Mouse (Mus musculus) right cerebral cortex, postnatal 25 days (tissue): Measurements from ENCODE around the gene Gm10645.

Experiments
- DNase-seq: peaks from one replicate; pipeline ENCODE4 v3.0.0; 2022

The Gm10645 gene

GRCm38 (mm10) chr8:83167932-83168331 lies 2.0 kb upstream of the Gm10645 start:
- DNase-seq, result no peak

- DNase-seq, result peak; percentile 79
Measured at GRCm38 (mm10) chr8:83165235-83165930, 587 bp downstream of the Gm10645 start, which contains the start of gene Tbc1d9. Tbc1d9 (plus strand) TSS chr8:83165352.

- DNase-seq, result no peak
Measured at GRCm38 (mm10) chr8:83160613-83161012, 5.4 kb downstream of the Gm10645 start.

- DNase-seq, result no peak
Measured at GRCm38 (mm10) chr8:83159615-83160014, 6.4 kb downstream of the Gm10645 start.

GRCm38 (mm10) chr8:83158971-83159370 lies 7.0 kb downstream of the Gm10645 start:
- DNase-seq, result no peak

GRCm38 (mm10) chr8:83155110-83155509 lies 10.9 kb downstream of the Gm10645 start:
- no peak for DNase-seq

- DNase-seq, result no peak
Measured at GRCm38 (mm10) chr8:83152470-83152869, 13.5 kb downstream of the Gm10645 start.

- no peak for DNase-seq
Measured at GRCm38 (mm10) chr8:83152055-83152454, 13.9 kb downstream of the Gm10645 start.

- DNase-seq, result no peak
Measured at GRCm38 (mm10) chr8:83149124-83149523, 16.8 kb downstream of the Gm10645 start.

GRCm38 (mm10) chr8:83145421-83145820 lies 20.5 kb downstream of the Gm10645 start:
- no peak for DNase-seq

- no peak for DNase-seq
Measured at GRCm38 (mm10) chr8:83144601-83145000, 21.4 kb downstream of the Gm10645 start.

- no peak for DNase-seq
Measured at GRCm38 (mm10) chr8:83141358-83141757, 24.6 kb downstream of the Gm10645 start.

GRCm38 (mm10) chr8:83140701-83141111 lies 25.3 kb downstream of the Gm10645 start:
- no peak for DNase-seq

- no peak for DNase-seq
Measured at GRCm38 (mm10) chr8:83140068-83140467, 25.9 kb downstream of the Gm10645 start.

- DNase-seq, result no peak
Measured at GRCm38 (mm10) chr8:83135086-83135485, 30.9 kb downstream of the Gm10645 start.
